Mouse (Mus musculus) retina, embryonic 14.5 days (tissue): ENCODE data around the gene Cilp.
"Not testable (repeated sequence)": the region's sequence is repeated elsewhere in the genome, so short reads cannot be mapped to it uniquely, and the experiment has no call there.

Source experiments
- DNase-seq: peaks from one replicate; pipeline ENCODE4 v3.0.0-alpha.2; 2015; ENCODE audit warnings: low spot score

Gene Cilp

GRCm38 (mm10) chr9:65248377-65248690 is 16.6 kb upstream of the Cilp start:
- DNase-seq: no peak

GRCm38 (mm10) chr9:65252026-65252425 is 13.0 kb upstream of the Cilp start:
- no peak for DNase-seq

GRCm38 (mm10) chr9:65255906-65256600 is 8.9 kb upstream of the Cilp start:
- DNase-seq: no peak

GRCm38 (mm10) chr9:65257218-65257910 is 7.6 kb upstream of the Cilp start:
- no peak for DNase-seq

GRCm38 (mm10) chr9:65259366-65259765 is 5.6 kb upstream of the Cilp start:
- no peak for DNase-seq

GRCm38 (mm10) chr9:65261591-65262230 is 3.3 kb upstream of the Cilp start:
- DNase-seq: no peak

- no peak for DNase-seq
Observed at GRCm38 (mm10) chr9:65262641-65263120, 2.3 kb upstream of the Cilp start.

GRCm38 (mm10) chr9:65267742-65268515 is 2.9 kb downstream of the Cilp start:
- peak; percentile 77 for DNase-seq

- no peak for DNase-seq
Observed at GRCm38 (mm10) chr9:65273048-65273809, 8.2 kb downstream of the Cilp start.

GRCm38 (mm10) chr9:65273873-65274272 is 8.9 kb downstream of the Cilp start:
- no peak for DNase-seq

GRCm38 (mm10) chr9:65274851-65275250 is 9.9 kb downstream of the Cilp start:
- not testable (repeated sequence) for DNase-seq

GRCm38 (mm10) chr9:65275810-65276530 is 11.0 kb downstream of the Cilp start:
- no peak for DNase-seq

- DNase-seq: no peak
Observed at GRCm38 (mm10) chr9:65281536-65282151, 16.7 kb downstream of the Cilp start.

GRCm38 (mm10) chr9:65283301-65283700 is 18.3 kb downstream of the Cilp start:
- peak; percentile 85 for DNase-seq

- not testable (repeated sequence) for DNase-seq
Observed at GRCm38 (mm10) chr9:65288252-65288651, 23.3 kb downstream of the Cilp start.

GRCm38 (mm10) chr9:65289988-65290387 is 25.0 kb downstream of the Cilp start:
- DNase-seq: no peak

GRCm38 (mm10) chr9:65292421-65292820 is 27.4 kb downstream of the Cilp start:
- no peak for DNase-seq

GRCm38 (mm10) chr9:65293119-65293518 is 28.1 kb downstream of the Cilp start:
- DNase-seq: peak; percentile 17

- peak; percentile 22 for DNase-seq
Observed at GRCm38 (mm10) chr9:65293580-65293972, 28.6 kb downstream of the Cilp start.

- peak; percentile 99 for DNase-seq
Observed at GRCm38 (mm10) chr9:65293973-65294715, 29.2 kb downstream of the Cilp start, which contains the start of gene Clpx. Gene Clpx, plus strand, starts transcription at chr9:65294260.
